Mouse (Mus musculus): ENCODE results near the gene Ralbp1.

Gene Ralbp1

GRCm38 (mm10) chr17:65896016-65896415 lies 10.4 kb upstream of the Ralbp1 start:
- DNase-seq (ENCODE audit: extremely low spot score) = no peak

- no peak for DNase-seq (ENCODE audit: extremely low spot score)
Measured at GRCm38 (mm10) chr17:65889476-65889875, 3.9 kb upstream of the Ralbp1 start.

DNA sequence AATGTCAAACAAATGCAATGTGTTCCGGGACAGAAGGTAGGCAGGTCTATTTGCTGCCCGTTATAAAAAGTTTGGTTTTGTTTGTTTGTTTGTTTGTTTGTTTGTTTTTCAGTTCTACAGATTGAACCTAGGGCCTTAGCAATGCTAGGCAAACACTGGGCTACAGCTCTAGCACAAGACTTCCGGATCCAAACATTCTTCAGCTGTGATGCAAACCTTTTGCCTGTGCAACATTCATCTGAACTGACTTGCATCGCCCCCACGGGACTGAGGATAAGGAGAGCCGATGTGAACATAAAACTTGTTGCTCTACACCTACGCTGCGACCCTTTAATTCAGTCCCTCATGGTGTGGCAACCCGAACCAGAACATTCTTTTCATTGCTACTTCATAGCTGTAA lies 973 bp upstream of the Ralbp1 start:
- no peak for DNase-seq (ENCODE audit: extremely low spot score)

DNA sequence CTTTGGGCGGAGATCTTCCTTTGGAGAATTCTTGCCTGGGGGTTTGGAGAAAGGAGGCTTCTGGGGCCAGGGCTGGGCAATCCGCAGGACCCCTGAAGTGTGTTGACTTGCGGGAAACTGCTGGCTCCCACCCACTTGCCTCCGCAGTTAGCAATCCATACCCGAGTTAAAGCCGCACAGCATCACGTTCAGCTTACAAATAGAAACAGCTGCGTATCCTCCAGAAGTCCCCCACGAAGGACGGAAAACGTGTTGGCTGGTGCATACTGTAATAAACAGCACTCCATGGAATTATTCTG lies 251 bp downstream of the Ralbp1 start:
- no peak for DNase-seq (ENCODE audit: extremely low spot score)

GRCm38 (mm10) chr17:65884691-65885397 lies 754 bp downstream of the Ralbp1 start:
- peak; percentile 98 for DNase-seq (ENCODE audit: extremely low spot score)

- DNase-seq (ENCODE audit: extremely low spot score) = no peak
Measured at GRCm38 (mm10) chr17:65884061-65884669, 1.4 kb downstream of the Ralbp1 start.

DNA sequence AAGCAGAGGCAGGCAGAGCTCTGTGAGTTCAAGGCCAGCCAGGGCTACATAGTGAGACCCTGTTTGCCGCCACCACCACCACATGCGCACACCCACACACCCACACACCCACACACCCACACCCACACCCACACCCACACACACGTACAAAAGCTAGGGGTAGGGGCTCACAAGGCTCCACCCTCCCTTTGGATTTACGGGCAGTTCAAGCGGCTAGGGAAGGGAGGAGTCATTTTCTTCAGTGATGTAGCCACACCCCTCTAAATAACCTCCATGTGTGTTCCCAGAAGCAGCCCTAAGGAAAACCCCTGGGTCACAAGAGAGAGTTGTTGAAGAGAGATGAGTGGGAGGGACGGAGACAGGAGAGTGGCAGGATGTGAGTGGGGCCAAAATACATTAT lies 8.6 kb downstream of the Ralbp1 start:
- DNase-seq (ENCODE audit: extremely low spot score) = no peak

DNA sequence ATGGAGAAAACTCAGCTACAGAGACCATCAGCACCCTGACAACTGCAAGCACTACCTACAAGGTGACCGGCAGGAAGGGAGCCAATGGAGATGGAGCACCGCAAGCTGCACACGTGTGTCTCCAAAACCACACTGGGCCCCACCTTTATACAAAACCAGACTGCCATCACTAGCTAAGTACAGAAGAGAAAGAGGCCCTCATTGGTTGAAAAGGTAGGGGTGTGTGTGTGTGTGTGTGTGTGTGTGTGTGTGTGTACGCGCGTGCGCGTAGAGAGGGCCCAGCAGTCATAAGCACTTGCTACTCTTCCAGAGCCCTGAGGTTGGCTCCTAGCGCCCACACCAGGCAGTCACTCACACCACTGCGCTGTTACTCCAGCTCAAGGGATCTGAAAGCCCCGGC lies 11.8 kb downstream of the Ralbp1 start:
- no peak for DNase-seq (ENCODE audit: extremely low spot score)

DNA sequence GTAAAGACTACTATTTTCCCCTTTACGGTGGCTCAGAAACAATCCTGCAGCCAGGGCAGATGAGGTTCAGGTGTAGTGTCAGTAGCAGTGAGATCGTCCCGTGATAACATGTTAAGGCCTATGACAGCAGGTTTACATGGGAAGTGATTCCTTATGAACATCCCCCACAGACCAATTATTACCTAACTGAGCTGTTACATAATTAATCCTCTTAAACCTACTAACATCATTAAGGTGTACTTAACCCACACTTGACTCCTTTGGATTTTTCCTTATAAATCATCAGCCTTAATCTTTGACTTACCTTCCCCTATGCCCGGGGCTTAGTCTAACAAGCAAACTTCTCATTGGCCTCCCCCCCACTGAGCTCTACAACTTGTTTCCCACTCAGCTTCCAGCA lies 12.4 kb downstream of the Ralbp1 start:
- DNase-seq (ENCODE audit: extremely low spot score) = no peak

GRCm38 (mm10) chr17:65872652-65873051 lies 12.9 kb downstream of the Ralbp1 start:
- peak; percentile 49 for DNase-seq (ENCODE audit: extremely low spot score)

DNA sequence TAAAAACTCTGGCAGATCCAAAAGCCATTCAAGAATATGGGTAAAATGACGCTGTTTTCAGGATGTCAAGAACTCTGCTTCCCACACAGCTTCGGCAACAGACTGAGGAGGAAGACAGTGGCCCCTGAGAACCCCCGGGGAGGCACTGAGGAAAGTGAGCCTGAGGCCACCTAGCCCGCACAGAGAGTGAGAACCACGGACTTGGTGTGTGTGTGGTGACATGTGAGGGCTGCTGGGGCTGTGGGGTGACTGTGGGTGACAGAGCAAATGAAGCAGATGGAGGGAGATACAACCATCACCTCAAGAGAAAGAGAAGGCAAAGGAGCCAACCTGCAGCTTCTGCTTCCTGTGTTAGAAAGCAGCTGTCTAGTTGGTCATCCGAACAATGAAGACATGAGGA lies 13.5 kb downstream of the Ralbp1 start:
- DNase-seq (ENCODE audit: extremely low spot score) = no peak

GRCm38 (mm10) chr17:65871641-65872041 lies 14.0 kb downstream of the Ralbp1 start:
- DNase-seq (ENCODE audit: extremely low spot score) = no peak

DNA sequence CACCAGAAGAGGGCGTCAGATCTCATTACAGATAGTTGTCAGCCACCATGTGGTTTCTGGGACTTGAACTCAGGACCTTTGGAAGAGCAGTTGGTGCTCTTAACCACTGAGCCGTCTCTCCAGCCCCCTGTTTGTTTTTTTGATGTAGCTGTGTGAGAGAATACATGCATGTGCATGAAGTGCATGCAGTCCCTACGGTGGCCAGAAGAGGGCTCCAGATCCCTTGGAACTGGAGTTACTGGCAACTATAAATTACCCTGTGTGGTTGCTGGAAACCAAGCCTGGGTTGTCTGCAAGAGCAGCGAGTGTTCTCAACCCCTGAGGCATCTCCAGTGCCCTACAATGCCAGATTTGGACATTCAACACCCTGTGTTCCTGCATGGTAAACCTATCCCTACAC lies 15.5 kb downstream of the Ralbp1 start:
- DNase-seq (ENCODE audit: extremely low spot score) = peak; percentile 68

DNA sequence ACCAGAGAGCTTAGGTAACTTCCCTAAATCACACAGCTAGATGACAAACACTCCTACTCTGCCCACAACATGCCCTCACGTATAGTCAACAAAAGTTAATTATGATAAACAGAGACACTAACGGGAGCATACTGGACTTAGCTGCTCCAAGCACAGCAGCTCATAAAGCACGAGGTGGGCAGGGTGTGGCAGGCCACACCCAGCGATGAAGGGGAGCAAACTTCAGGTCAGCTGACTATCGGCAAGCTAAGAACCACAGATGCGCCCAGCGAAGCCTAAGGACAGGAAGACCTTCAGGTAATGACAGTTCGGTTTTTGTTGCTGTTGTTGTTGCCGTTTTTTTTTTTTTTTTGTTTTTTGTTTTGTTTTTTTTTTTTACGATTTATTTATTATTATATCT lies 15.9 kb downstream of the Ralbp1 start:
- DNase-seq (ENCODE audit: extremely low spot score) = no peak

DNA sequence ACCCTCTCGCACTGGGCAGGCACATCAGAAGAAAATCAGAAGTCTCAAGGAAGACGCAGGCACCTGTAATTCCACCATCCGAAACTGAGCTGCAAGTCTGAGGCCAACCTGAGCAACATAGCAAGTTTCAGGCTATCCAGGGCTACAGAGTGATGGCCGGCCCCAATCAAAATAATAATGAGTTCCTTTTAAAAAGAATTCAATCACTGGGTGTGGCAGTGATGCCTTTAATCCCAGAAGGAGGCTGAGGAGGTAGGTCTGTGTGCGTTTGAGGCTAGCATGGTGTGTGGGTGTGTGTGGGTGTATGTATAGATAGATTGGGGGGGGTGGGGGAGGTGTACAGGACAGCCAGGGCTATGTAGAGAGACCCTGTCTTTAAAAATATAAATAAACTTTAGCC lies 17.6 kb downstream of the Ralbp1 start:
- no peak for DNase-seq (ENCODE audit: extremely low spot score)

DNA sequence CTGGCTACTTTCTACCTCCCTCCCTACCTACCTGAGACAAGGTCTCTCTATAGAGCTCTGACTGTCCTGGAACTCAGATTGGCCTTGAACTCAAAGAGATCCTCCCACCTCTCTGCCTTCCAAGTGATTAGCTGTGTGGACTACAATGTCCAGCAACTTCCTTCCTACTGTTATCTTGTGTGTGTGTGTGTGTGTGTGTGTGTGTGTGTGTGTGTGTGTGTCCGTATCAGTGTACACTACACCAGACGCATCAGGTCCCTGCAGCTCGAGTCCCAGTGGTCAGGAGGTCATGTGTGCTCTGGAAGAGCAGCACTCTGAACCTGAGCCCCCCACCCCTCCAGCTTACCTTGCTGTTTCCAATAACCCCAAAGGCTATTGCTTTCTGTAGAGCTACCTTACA lies 19.4 kb downstream of the Ralbp1 start:
- DNase-seq (ENCODE audit: extremely low spot score) = no peak

- DNase-seq (ENCODE audit: extremely low spot score) = no peak
Measured at GRCm38 (mm10) chr17:65865265-65865664, 20.3 kb downstream of the Ralbp1 start.

- DNase-seq (ENCODE audit: extremely low spot score) = peak; percentile 50
Measured at GRCm38 (mm10) chr17:65864742-65865141, 20.9 kb downstream of the Ralbp1 start.

DNA sequence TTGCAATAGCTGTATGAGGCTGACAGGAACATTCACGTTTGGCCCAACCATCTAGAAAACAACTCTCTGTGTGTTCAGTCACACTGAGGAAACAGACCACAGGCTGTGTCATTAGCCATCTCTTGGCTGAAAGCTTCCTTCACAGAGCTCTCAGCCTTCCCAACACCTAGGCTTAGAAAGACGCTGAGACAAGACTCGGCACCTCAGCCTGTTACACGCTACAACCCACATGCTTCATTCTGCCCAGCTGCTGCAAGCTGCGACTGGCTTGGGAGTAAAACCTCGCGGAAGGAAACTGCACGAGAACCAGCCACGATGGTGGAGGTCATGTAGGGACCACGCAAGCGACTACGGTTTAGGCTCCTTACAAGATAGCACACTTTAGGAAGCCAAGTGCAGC lies 21.8 kb downstream of the Ralbp1 start:
- DNase-seq (ENCODE audit: extremely low spot score) = no peak

GRCm38 (mm10) chr17:65862579-65862978 lies 23.0 kb downstream of the Ralbp1 start:
- peak; percentile 23 for DNase-seq (ENCODE audit: extremely low spot score)

DNA sequence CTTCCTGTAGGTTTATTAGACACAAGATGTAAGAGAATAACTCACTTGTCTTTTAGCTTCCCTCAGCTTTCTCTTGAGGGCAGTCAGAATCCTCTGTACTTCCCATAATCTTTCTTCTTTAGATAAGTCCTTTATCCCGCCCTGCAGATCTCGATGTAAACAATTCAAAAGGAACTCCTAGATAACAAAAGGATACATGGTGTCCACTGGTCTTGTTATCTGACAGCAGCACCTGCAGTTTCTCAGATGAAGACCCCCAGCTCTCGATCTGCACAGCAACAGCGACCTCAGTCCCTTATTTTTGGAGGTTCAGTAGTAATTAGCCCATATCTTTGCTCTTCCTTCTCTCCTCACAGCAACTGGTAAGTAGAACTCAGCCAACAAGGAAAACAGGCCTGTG lies 28.0 kb downstream of the Ralbp1 start:
- DNase-seq (ENCODE audit: extremely low spot score) = no peak

DNA sequence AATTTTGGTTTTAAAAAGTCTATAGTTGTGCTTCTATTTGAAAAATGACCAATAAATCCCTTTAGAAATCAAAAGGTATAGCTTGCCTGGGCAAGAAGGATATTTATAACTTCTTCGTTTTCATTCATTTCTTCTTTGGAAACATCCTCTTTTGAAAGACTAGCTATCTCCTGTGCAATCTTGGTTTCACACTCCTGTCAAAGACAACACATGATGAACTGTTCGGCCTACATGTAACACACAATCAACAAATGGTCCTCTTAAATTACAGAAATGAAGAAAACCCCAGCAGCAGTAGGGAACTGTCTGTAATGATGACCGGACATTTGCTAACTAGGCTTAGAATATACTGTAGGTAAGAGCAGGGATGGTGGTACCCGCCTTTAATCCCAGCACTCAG lies 31.6 kb downstream of the Ralbp1 start:
- DNase-seq (ENCODE audit: extremely low spot score) = no peak

DNA sequence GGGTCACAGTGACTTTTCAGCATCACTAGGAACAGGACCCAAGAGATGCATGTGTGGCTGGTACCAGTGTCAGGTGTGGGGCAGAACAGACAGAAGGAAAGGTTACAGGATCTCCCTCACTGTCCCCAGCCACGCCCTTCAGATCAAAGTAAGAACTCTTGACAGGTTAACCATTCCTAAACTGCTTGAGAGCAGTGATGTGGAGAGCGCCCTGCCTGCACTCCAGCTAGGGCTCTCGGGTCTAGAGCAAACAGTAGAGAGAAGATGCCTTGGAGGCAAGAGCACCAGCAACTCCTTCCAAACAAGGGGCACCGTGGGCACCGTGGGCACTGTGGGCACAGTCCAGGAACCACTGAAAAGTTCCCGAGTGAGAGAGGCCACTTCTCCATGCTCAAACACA lies 32.3 kb downstream of the Ralbp1 start:
- no peak for DNase-seq (ENCODE audit: extremely low spot score)

- DNase-seq (ENCODE audit: extremely low spot score) = no peak
Measured at GRCm38 (mm10) chr17:65851749-65852148, 33.8 kb downstream of the Ralbp1 start.
